Mouse (Mus musculus): ENCODE measurements around the gene H3f3a. TPM values are rescaled to one million over a fixed set of nuclear protein-coding genes. Genes with fewer than 3 reads are reported as not detected.

Gene H3f3a
- polyA plus RNA-seq, 1 experiment, result 2,061 TPM

DNA sequence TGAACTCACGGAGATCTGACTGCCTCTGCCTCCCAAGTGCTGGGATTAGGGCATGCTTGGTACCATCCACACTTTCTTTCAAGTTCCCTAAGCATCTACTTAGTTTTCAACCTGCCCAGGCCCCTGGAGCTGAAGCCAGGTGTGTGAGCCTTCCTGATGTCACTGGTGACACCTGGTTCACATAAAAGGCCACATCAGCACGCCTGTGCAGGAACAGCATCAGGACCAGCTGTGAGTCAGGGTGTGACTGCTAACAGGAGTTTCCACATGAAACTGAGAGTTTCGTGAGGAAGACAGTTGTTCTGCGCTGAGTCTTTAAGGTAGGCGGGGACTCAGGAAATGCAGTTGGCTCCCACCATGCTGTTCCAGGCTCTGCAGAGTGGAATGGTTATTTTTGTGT lies 48.4 kb downstream of the H3f3a start:
- peaks cover 46% of the 10 kb centered on the region for H3K27me3 ChIP-seq (replicated peaks)
- TF ChIP-seq GATA1 (IDR thresholded peaks at IDR 0.05; ENCODE audit: borderline replicate concordance, low read length), result no peak
- TF ChIP-seq FLI1 (IDR thresholded peaks at IDR 0.05; ENCODE audit: low read length), result no peak
- H3K4me3 ChIP-seq (replicated peaks), result no peak overlapping the region

DNA sequence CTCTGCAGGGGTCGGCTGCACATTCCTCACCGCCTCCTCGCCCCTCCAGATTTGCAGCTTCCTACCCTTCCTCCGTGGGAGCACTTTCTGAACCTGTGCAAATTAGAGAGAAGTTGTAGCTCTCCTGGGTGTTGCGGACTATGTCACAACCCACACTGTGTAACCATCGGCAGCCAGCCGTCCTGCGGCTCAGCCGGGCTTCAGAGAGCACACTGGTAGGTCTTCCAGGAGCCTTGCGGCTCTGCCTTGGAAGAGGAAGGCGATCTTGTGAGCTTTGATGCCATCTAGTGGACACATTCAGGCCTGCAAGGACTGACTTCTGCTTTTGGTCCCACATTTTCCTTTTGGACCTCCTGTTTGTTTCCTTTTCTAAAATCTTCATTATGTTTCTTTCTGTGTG lies 49.9 kb downstream of the H3f3a start:
- H3K4me1 ChIP-seq, result peaks cover 42% of the 10 kb centered on the region
- H3K9me3 ChIP-seq, result no peaks in the 10 kb centered on the region
- H3K27me3 ChIP-seq (replicated peaks), result peaks cover 38% of the 10 kb centered on the region
- H3K36me3 ChIP-seq (replicated peaks; ENCODE audit: low read length), result no peaks in the 10 kb centered on the region
- peak overlapping the region; percentile 88 for H3K4me3 ChIP-seq (replicated peaks)
- TF ChIP-seq FLI1 (IDR thresholded peaks at IDR 0.05; ENCODE audit: low read length) (no peak), GATA1 (IDR thresholded peaks at IDR 0.05; ENCODE audit: borderline replicate concordance, low read length) (no peak)

More for the DNA sequence above, 48.4 kb downstream of the H3f3a start:
- Histone ChIP-seq H3K9me3 (no peaks in the 10 kb centered on the region), H3K4me1 (peaks cover 44% of the 10 kb centered on the region), H3K36me3 (replicated peaks; ENCODE audit: low read length) (no peaks in the 10 kb centered on the region)

DNA sequence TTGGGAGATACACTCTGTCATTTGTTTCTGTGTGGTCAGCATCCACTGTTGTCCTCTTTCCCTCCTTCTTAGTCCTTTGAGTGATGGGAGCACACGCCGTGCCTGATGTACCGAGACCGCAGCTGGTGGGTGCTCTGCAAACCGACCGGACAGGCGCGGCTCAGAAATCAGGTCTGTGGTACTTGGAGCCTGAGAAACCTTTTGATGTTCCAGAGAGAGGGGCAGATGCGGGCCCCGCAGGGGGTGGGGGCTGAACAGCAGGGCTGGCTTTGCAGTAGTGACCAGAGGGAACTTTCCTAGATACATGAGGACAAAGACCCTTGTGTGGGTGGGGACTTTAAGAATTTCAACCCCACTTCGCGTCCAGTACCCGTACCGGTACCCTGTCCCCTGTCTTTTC lies 50.4 kb downstream of the H3f3a start:
- H3K4me3 ChIP-seq (replicated peaks), result peak overlapping the region; percentile 88
- H3K36me3 ChIP-seq (replicated peaks; ENCODE audit: low read length), result no peaks in the 10 kb centered on the region
- H3K9me3 ChIP-seq, result no peaks in the 10 kb centered on the region
- peaks cover 37% of the 10 kb centered on the region for H3K4me1 ChIP-seq
- TF ChIP-seq FLI1 (IDR thresholded peaks at IDR 0.05; ENCODE audit: low read length), result no peak
- H3K27me3 ChIP-seq (replicated peaks), result peaks cover 36% of the 10 kb centered on the region

DNA sequence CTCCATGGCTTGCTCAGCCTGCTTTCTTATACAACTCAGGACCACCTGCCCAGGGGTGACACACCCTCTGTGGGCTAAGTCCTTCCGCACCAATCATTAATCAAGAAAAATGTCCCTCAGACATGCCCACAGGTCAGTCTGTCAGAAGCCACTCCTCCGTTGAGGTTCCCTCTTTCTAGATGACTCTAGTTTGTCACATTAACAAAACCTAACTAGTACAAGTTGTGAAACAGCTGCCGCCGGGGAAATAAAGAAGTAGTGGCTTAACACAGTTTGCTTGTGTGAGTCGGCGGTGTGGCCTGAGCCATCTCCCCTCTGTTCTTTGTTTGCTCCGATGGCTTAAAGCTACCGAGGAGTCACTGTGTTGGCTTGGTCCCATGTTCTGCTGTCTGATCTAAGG lies 51.1 kb downstream of the H3f3a start:
- H3K4me3 ChIP-seq (replicated peaks), result no peak overlapping the region
- peaks cover 35% of the 10 kb centered on the region for H3K27me3 ChIP-seq (replicated peaks)
- TF ChIP-seq GATA1 (IDR thresholded peaks at IDR 0.05; ENCODE audit: borderline replicate concordance, low read length) (no peak), FLI1 (IDR thresholded peaks at IDR 0.05; ENCODE audit: low read length) (no peak)
- no peaks in the 10 kb centered on the region for H3K9me3 ChIP-seq
- peaks cover 34% of the 10 kb centered on the region for H3K4me1 ChIP-seq
- H3K36me3 ChIP-seq (replicated peaks; ENCODE audit: low read length), result peaks cover 2% of the 10 kb centered on the region

DNA sequence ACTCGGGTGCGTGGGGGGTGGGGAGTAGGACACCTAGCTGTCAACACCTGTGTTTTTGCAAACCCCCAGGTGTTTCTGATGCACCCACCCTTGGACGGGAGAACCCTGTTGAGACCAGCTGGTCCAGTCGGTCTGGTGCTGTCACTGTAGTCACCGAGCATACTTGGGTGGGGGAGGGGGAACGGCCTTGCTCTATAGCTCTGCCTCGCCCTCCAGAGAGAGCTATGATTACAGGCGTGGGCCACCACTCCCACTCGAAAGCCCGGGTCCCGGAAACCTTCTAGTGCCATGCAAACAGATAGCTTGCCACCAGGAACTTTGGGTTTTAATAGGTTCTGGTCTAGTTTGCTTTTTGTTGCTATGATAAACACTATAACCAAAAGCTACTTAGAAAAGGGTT lies 51.6 kb downstream of the H3f3a start:
- Histone ChIP-seq H3K4me1 (peaks cover 33% of the 10 kb centered on the region), H3K36me3 (replicated peaks; ENCODE audit: low read length) (peaks cover 2% of the 10 kb centered on the region), H3K4me3 (replicated peaks) (no peak overlapping the region), H3K27me3 (replicated peaks) (peaks cover 30% of the 10 kb centered on the region), H3K9me3 (no peaks in the 10 kb centered on the region)
- TF ChIP-seq FLI1 (IDR thresholded peaks at IDR 0.05; ENCODE audit: low read length), result no peak
- no peak for TF ChIP-seq GATA1 (IDR thresholded peaks at IDR 0.05; ENCODE audit: borderline replicate concordance, low read length)

DNA sequence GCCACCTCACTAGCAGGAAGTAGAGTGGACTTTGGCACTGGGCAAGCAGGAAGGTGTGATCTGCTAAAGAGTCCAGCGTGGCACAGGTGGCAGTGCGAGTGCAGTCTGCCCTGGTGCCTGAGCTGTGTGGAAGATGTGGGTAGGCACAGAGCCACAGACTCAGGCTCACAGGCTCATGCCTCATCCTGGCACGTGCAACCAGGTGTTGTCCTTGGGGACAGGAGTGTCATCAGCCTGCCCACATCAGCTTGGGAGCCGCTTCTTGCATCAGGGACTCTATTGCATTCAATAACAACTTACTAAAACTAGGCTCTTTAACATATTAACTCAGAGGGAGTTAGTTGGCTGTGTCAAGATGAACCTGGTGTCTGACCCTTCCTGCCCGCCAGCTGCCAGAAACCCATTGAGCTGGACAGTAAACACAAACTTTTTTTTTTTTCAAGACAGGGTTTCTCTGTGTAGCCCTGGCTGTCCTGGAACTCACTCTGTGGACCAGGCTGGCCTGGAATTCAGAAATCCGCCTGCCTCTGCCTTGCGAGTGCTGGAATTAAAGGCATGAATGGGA lies 55.7 kb downstream of the H3f3a start:
- H3K4me1 ChIP-seq, result peaks cover 9% of the 10 kb centered on the region
- TF ChIP-seq GATA1 (IDR thresholded peaks at IDR 0.05; ENCODE audit: borderline replicate concordance, low read length), result no peak
- TF ChIP-seq FLI1 (IDR thresholded peaks at IDR 0.05; ENCODE audit: low read length), result no peak
- peak overlapping the region; percentile 72 for H3K4me3 ChIP-seq (replicated peaks)

DNA sequence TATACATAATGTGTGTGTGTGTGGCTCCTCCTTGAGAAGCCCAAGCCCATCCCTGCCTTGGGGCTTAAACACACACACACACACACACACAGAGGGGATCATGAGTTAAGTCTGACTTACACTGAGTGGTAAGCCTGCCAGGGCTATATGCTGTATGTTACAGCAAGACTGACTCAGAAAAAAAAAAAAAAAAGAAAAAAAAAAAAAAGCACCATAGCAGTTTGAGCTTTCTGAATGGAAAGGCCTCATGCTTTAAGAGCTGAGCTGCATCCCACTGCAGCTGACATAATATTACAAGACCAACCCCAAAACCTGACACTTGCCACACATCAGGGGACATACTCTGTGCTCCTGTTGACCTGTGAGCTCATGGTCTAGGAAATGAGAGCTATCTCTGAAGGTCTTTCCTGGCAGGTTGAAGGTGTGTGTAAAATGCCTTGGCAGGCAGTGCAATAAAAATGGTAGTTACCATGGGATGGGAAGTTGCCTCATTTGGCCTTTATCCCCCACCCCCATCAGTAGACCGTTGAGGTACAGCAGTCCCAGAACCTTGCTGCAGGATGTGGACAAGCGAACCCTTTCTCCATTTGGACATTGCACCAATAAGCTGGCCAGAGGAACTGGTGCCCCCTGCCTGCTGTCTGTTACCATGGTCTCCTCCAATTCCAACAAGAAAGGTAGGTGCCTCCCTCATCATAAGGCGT lies 56.3 kb downstream of the H3f3a start:
- no peaks in the 10 kb centered on the region for H3K9me3 ChIP-seq
- peak overlapping the region; percentile 72 for H3K4me3 ChIP-seq (replicated peaks)
- peaks cover 7% of the 10 kb centered on the region for H3K4me1 ChIP-seq
- TF ChIP-seq FLI1 (IDR thresholded peaks at IDR 0.05; ENCODE audit: low read length) (no peak), GATA1 (IDR thresholded peaks at IDR 0.05; ENCODE audit: borderline replicate concordance, low read length) (no peak)
- peaks cover 35% of the 10 kb centered on the region for H3K36me3 ChIP-seq (replicated peaks; ENCODE audit: low read length)
- peaks cover 5% of the 10 kb centered on the region for H3K27me3 ChIP-seq (replicated peaks)

More for the DNA sequence above, 55.7 kb downstream of the H3f3a start:
- Histone ChIP-seq H3K9me3 (no peaks in the 10 kb centered on the region), H3K27me3 (replicated peaks) (peaks cover 11% of the 10 kb centered on the region), H3K36me3 (replicated peaks; ENCODE audit: low read length) (peaks cover 29% of the 10 kb centered on the region)

DNA sequence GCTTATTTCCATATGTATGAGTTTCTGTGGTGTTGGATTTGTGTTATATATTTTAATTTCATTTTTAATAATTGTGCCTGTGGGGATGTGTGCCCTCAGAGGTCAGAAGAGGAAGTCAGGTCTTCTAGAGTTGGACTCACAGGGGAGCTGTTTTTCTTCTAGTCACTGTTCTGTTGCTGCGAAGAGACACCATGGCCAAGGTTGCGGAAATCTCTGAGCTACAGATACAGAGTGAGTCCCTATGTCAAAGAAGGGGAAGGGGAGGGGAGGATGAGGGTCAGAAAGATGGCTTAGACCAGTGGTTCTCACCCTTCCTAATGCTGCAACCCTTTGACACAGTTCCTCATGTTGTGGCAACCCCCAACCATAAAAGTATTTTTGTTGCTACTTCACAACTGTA lies 57.0 kb downstream of the H3f3a start:
- no peak overlapping the region for H3K4me3 ChIP-seq (replicated peaks)
- peaks cover 2% of the 10 kb centered on the region for H3K27me3 ChIP-seq (replicated peaks)
- H3K36me3 ChIP-seq (replicated peaks; ENCODE audit: low read length), result peaks cover 42% of the 10 kb centered on the region
- H3K4me1 ChIP-seq, result peaks cover 7% of the 10 kb centered on the region
- no peaks in the 10 kb centered on the region for H3K9me3 ChIP-seq
- TF ChIP-seq GATA1 (IDR thresholded peaks at IDR 0.05; ENCODE audit: borderline replicate concordance, low read length) (no peak), FLI1 (IDR thresholded peaks at IDR 0.05; ENCODE audit: low read length) (no peak)

DNA sequence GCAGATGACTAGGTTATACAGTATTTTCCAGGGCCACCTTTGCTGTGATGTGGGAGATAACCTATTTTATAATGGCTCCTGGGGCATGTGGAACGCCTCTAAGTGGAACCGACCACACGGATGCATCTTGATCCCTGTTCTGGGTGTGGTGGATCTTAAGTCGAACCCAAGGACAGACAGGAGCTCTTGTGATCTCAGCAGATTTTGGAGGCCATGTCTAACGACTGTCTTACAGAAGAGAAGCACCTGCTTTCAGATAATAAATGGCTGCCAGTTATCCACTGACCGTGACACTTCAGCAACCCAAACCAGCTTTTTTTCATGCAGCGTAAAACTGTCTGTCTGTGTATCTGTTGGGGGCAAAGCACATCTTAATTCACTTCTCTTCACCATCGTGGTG lies 59.4 kb downstream of the H3f3a start:
- Histone ChIP-seq H3K27me3 (replicated peaks) (peaks cover 2% of the 10 kb centered on the region), H3K4me3 (replicated peaks) (no peak overlapping the region), H3K36me3 (replicated peaks; ENCODE audit: low read length) (peaks cover 51% of the 10 kb centered on the region), H3K9me3 (no peaks in the 10 kb centered on the region), H3K4me1 (peaks cover 7% of the 10 kb centered on the region)
- TF ChIP-seq FLI1 (IDR thresholded peaks at IDR 0.05; ENCODE audit: low read length) (no peak), GATA1 (IDR thresholded peaks at IDR 0.05; ENCODE audit: borderline replicate concordance, low read length) (no peak)

DNA sequence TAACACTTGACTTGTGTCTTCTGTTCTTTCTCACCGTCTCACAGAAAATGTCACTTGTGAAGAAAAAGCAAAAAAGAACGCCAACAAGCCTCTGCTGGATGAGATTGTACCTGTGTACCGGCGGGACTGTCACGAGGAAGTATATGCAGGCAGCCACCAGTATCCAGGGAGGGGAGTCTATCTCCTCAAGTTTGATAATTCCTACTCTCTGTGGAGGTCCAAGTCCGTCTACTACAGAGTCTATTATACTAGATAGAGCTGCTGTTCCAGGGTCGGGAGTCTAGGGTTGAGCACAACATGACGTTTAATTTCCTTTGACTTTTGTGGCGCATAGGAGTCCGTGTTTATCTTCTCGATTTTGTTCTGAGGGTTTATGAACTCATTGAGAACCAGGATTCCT lies 61.6 kb downstream of the H3f3a start:
- Histone ChIP-seq H3K4me1 (no peaks in the 10 kb centered on the region), H3K4me3 (replicated peaks) (no peak overlapping the region), H3K36me3 (replicated peaks; ENCODE audit: low read length) (peaks cover 68% of the 10 kb centered on the region), H3K27me3 (replicated peaks) (no peaks in the 10 kb centered on the region), H3K9me3 (no peaks in the 10 kb centered on the region)
- TF ChIP-seq GATA1 (IDR thresholded peaks at IDR 0.05; ENCODE audit: borderline replicate concordance, low read length), result no peak
- TF ChIP-seq FLI1 (IDR thresholded peaks at IDR 0.05; ENCODE audit: low read length), result no peak

Other genes with a start within 250 kb of the H3f3a start
- gene Parp1, start 245.0 kb downstream of the H3f3a start, polyA plus RNA-seq (2012; ENCODE audit: insufficient read depth, low replicate concordance), result 10.7 and 59.2 TPM in 2 replicates
- gene Lin9, start 172.8 kb downstream of the H3f3a start, polyA plus RNA-seq (2012; ENCODE audit: insufficient read depth, low replicate concordance), result 0.49 TPM in 1 of 2 replicates, not detected in the other
- not detected in 2 replicates for gene Mixl1, start 116.9 kb downstream of the H3f3a start, polyA plus RNA-seq (2012; ENCODE audit: insufficient read depth, low replicate concordance)
- 1.4 and 3.6 TPM in 2 replicates for gene Acbd3, start 87.9 kb downstream of the H3f3a start, polyA plus RNA-seq (2012; ENCODE audit: insufficient read depth, low replicate concordance)
- gene Sde2, start 37.2 kb upstream of the H3f3a start, polyA plus RNA-seq (2012; ENCODE audit: insufficient read depth, low replicate concordance), result 8.2 and 18.2 TPM in 2 replicates
- gene Lefty2, start 79.2 kb upstream of the H3f3a start, polyA plus RNA-seq (2012; ENCODE audit: insufficient read depth, low replicate concordance), result not detected in 2 replicates
- 54.5 and 76.2 TPM in 2 replicates for gene Pycr2, start 90.3 kb upstream of the H3f3a start, polyA plus RNA-seq (2012; ENCODE audit: insufficient read depth, low replicate concordance)
- 0.83 TPM in 1 of 2 replicates, not detected in the other for gene Lefty1, start 121.1 kb upstream of the H3f3a start, polyA plus RNA-seq (2012; ENCODE audit: insufficient read depth, low replicate concordance)
- 1.5 and 6.7 TPM in 2 replicates for gene Tmem63a, start 128.4 kb upstream of the H3f3a start, polyA plus RNA-seq (2012; ENCODE audit: insufficient read depth, low replicate concordance)
- not detected in 2 replicates for gene Ephx1, start 207.0 kb upstream of the H3f3a start, polyA plus RNA-seq (2012; ENCODE audit: insufficient read depth, low replicate concordance)
- gene 9130409I23Rik, start 237.3 kb upstream of the H3f3a start, polyA plus RNA-seq (2012; ENCODE audit: insufficient read depth, low replicate concordance), result not detected in 2 replicates

All from megakaryocyte, embryonic 14.5 days (primary cell).